Comparison of ENCODE assay signal across 8 mouse cellular contexts in the genomic region with DNA sequence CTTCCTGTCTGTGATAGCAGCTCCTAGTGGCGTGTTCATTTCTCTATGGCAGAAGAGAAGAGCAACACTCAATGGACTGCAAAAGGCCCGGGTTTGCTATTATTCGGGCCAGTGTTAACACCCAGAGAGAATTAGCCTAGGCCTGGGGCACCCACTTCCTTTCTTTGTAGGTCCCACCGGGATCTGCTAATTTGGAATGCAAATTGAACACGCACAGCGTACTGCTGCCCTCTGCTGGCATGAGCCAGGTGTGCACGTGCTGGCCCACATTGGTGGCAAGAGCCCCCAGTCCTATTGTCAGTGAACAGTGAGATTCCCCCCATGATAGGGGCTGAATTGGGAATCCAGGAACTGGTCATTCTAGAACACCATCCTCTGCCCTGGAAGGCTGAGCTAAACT.
DNase-seq lines count a peak whose midpoint lies in the region; ATAC-seq lines count a peak whose summit lies in the region.

No protein-coding gene starts in this region.

- no peak overlapping the region for H3K27ac ChIP-seq in embryonic facial prominence, embryonic 15.5 days (replicated peaks)
- H3K27ac ChIP-seq in heart, embryonic 12.5 days (ENCODE audit: poor library complexity, severe bottlenecking), result no peak overlapping the region
- H3K27ac ChIP-seq in liver, embryonic 12.5 days, result no peak overlapping the region
- no peak overlapping the region for H3K27ac ChIP-seq in stomach, embryonic 15.5 days

- H3K4me3 ChIP-seq in embryonic facial prominence, embryonic 15.5 days (replicated peaks), result peak overlapping the region; percentile 27
- no peak overlapping the region for H3K4me3 ChIP-seq in heart, embryonic 12.5 days
- H3K4me3 ChIP-seq in liver, embryonic 12.5 days, result no peak overlapping the region
- 0 out of 2 replicates have a peak overlapping the region, but pooled peaks have one; percentile 17 for H3K4me3 ChIP-seq in stomach, embryonic 15.5 days (replicated peaks)

- DNase-seq in 3134 (ENCODE audit: extremely low read depth, insufficient read length, low spot score), result peak; percentile 58
- DNase-seq in adrenal gland, postnatal 25 days, result peak; percentile 84
- DNase-seq in kidney, postnatal 10 days, result peak; percentile 89
- DNase-seq in neural tube, embryonic 10.5 days (ENCODE audit: extremely low spot score, low spot score), result peak; percentile 89

- H3K9ac ChIP-seq in embryonic facial prominence, embryonic 15.5 days, result no peak overlapping the region
- H3K9ac ChIP-seq in heart, embryonic 12.5 days, result no peak overlapping the region
- no peak overlapping the region for H3K9ac ChIP-seq in liver, embryonic 12.5 days
- no peak overlapping the region for H3K9ac ChIP-seq in stomach, embryonic 15.5 days

- H3K27me3 ChIP-seq in embryonic facial prominence, embryonic 15.5 days, result no peaks in the 10 kb centered on the region
- H3K27me3 ChIP-seq in heart, embryonic 12.5 days (replicated peaks), result no peaks in the 10 kb centered on the region
- no peaks in the 10 kb centered on the region for H3K27me3 ChIP-seq in liver, embryonic 12.5 days (replicated peaks)
- H3K27me3 ChIP-seq in stomach, embryonic 15.5 days (replicated peaks), result 0 out of 2 replicates have a peak, but pooled peaks cover 2% of the 10 kb centered on the region

- peaks cover 11% of the 10 kb centered on the region for H3K4me1 ChIP-seq in embryonic facial prominence, embryonic 15.5 days
- H3K4me1 ChIP-seq in heart, embryonic 12.5 days (replicated peaks), result peaks cover 4% of the 10 kb centered on the region
- no peaks in the 10 kb centered on the region for H3K4me1 ChIP-seq in liver, embryonic 12.5 days
- H3K4me1 ChIP-seq in stomach, embryonic 15.5 days, result 0 out of 2 replicates have a peak, but pooled peaks cover 2% of the 10 kb centered on the region

- no peaks in the 10 kb centered on the region for H3K36me3 ChIP-seq in embryonic facial prominence, embryonic 15.5 days
- H3K36me3 ChIP-seq in heart, embryonic 12.5 days, result no peaks in the 10 kb centered on the region
- H3K36me3 ChIP-seq in liver, embryonic 12.5 days, result no peaks in the 10 kb centered on the region
- H3K36me3 ChIP-seq in stomach, embryonic 15.5 days, result no peaks in the 10 kb centered on the region

- no peaks in the 10 kb centered on the region for H3K9me3 ChIP-seq in embryonic facial prominence, embryonic 15.5 days (replicated peaks)
- no peaks in the 10 kb centered on the region for H3K9me3 ChIP-seq in heart, embryonic 12.5 days (replicated peaks)
- H3K9me3 ChIP-seq in liver, embryonic 12.5 days (replicated peaks), result no peaks in the 10 kb centered on the region
- H3K9me3 ChIP-seq in stomach, embryonic 15.5 days, result no peaks in the 10 kb centered on the region

- ATAC-seq in embryonic facial prominence, embryonic 15.5 days (ENCODE audit: insufficient number of reproducible peaks, low FRiP score, low TSS enrichment, low read depth), result no peak
- peak; percentile 33; the same call in 1 of the 2 replicates for ATAC-seq in heart, embryonic 12.5 days (ENCODE audit: insufficient number of reproducible peaks, low FRiP score)
- ATAC-seq in liver, embryonic 12.5 days, result no peak
- no peak for ATAC-seq in stomach, embryonic 15.5 days (ENCODE audit: insufficient read depth, low FRiP score, low read depth)

- WGBS in embryonic facial prominence, embryonic 15.5 days, result 7% methylated on average over 7 of the region's 7 CpGs
- WGBS in heart, embryonic 12.5 days, result 4% methylated on average over 7 of the region's 7 CpGs
- WGBS in liver, embryonic 12.5 days (ENCODE audit: insufficient replicate concordance), result 4% methylated on average over 7 of the region's 7 CpGs
- WGBS in stomach, embryonic 15.5 days, result 4% methylated on average over 7 of the region's 7 CpGs

- H3K4me2 ChIP-seq in embryonic facial prominence, embryonic 15.5 days (replicated peaks), result peak overlapping the region; percentile 46
- peak overlapping the region; percentile 63 for H3K4me2 ChIP-seq in heart, embryonic 12.5 days
- H3K4me2 ChIP-seq in liver, embryonic 12.5 days, result peak overlapping the region; percentile 43
- peak overlapping the region; percentile 51 for H3K4me2 ChIP-seq in stomach, embryonic 15.5 days

Comparison
In these comparisons a context has a peak if more than half of its experiments do, and no peak if none do; other contexts are left out.
1. H3K4me3 ChIP-seq: peak in embryonic facial prominence, embryonic 15.5 days (single experiment) and stomach, embryonic 15.5 days (single experiment); none in heart, embryonic 12.5 days (single experiment) and liver, embryonic 12.5 days (single experiment).
2. Peak in every context shown above with its lines, with median percentiles within 50 percentile points of each other: DNase-seq and H3K4me2 ChIP-seq.